Mouse (Mus musculus): ENCODE data around the gene Slc39a13. TPM values are rescaled to one million over a fixed set of nuclear protein-coding genes. Genes with fewer than 3 reads are reported as not detected.
"Not testable (repeated sequence)": the region's sequence is repeated elsewhere in the genome, so short reads cannot be mapped to it uniquely, and the experiment has no call there.

Slc39a13 gene
- total RNA-seq, 4 experiments from 2014 or later, result 19.9 to 21.4 (median 20.9) TPM

- no peak for DNase-seq (ENCODE audit: low spot score in 2 of 2)
These were observed 3.8 kb downstream of the Slc39a13 start for GRCm38 (mm10) chr2:91066455-91066854.

- DNase-seq (ENCODE audit: low spot score in 2 of 2), result peak in 1 of 2 experiments; percentile 45
These were observed 4.7 kb downstream of the Slc39a13 start for GRCm38 (mm10) chr2:91065544-91065943.

- no peak for DNase-seq (ENCODE audit: low spot score in 2 of 2)
These were observed 6.0 kb downstream of the Slc39a13 start for GRCm38 (mm10) chr2:91064211-91064610.

GRCm38 (mm10) chr2:91062779-91063606 is 7.2 kb downstream of the Slc39a13 start:
- DNase-seq (ENCODE audit: low spot score in 2 of 2), result no peak

GRCm38 (mm10) chr2:91061849-91062481 is 8.3 kb downstream of the Slc39a13 start:
- DNase-seq (ENCODE audit: low spot score in 2 of 2), result no peak

GRCm38 (mm10) chr2:91060544-91061355 is 9.5 kb downstream of the Slc39a13 start:
- DNase-seq (ENCODE audit: low spot score in 2 of 2), result no peak

- no peak for DNase-seq (ENCODE audit: low spot score in 2 of 2)
These were observed 10.8 kb downstream of the Slc39a13 start for GRCm38 (mm10) chr2:91059376-91059775.

- no peak for DNase-seq (ENCODE audit: low spot score in 2 of 2)
These were observed 11.8 kb downstream of the Slc39a13 start for GRCm38 (mm10) chr2:91058435-91058834.

- peak; percentile 95 to 96 for DNase-seq (ENCODE audit: low spot score in 2 of 2)
These were observed 16.3 kb downstream of the Slc39a13 start, which contains the start of gene Psmc3 for GRCm38 (mm10) chr2:91053934-91054382. TSS of gene Psmc3 (plus strand) at chr2:91054009.

GRCm38 (mm10) chr2:91053181-91053933 is 16.9 kb downstream of the Slc39a13 start:
- DNase-seq (ENCODE audit: low spot score in 2 of 2), result no peak

GRCm38 (mm10) chr2:91052752-91053151 is 17.5 kb downstream of the Slc39a13 start:
- DNase-seq (ENCODE audit: low spot score in 2 of 2), result no peak

GRCm38 (mm10) chr2:91051917-91052316 is 18.3 kb downstream of the Slc39a13 start:
- DNase-seq (ENCODE audit: low spot score in 2 of 2), result no peak

GRCm38 (mm10) chr2:91047359-91047758 is 22.9 kb downstream of the Slc39a13 start:
- no peak for DNase-seq (ENCODE audit: low spot score in 2 of 2)

GRCm38 (mm10) chr2:91045805-91046204 is 24.4 kb downstream of the Slc39a13 start:
- not testable (repeated sequence) for DNase-seq (ENCODE audit: low spot score in 2 of 2)

GRCm38 (mm10) chr2:91044727-91045126 is 25.5 kb downstream of the Slc39a13 start:
- DNase-seq (ENCODE audit: low spot score in 2 of 2), result no peak

GRCm38 (mm10) chr2:91042651-91043398 is 27.4 kb downstream of the Slc39a13 start:
- no peak for DNase-seq (ENCODE audit: low spot score in 2 of 2)

- DNase-seq (ENCODE audit: low spot score in 2 of 2), result no peak
These were observed 28.4 kb downstream of the Slc39a13 start for GRCm38 (mm10) chr2:91041786-91042185.

- DNase-seq (ENCODE audit: low spot score in 2 of 2), result peak; percentile 62 to 78
These were observed 34.8 kb downstream of the Slc39a13 start, which contains the start of gene Rapsn for GRCm38 (mm10) chr2:91035385-91035784. TSS of gene Rapsn (plus strand) at chr2:91035620.

- no peak for DNase-seq (ENCODE audit: low spot score in 2 of 2)
These were observed 37.2 kb downstream of the Slc39a13 start for GRCm38 (mm10) chr2:91033000-91033399.

- DNase-seq (ENCODE audit: low spot score in 2 of 2), result no peak
These were observed 39.0 kb downstream of the Slc39a13 start for GRCm38 (mm10) chr2:91031216-91031615.

Data from gastrocnemius, adult 8-10 months (tissue).